25 mouse cellular contexts compared by ENCODE assay signal in genomic region chr9:102309278-102309677, GRCm38 (mm10). TPM values are rescaled to one million over a fixed set of nuclear protein-coding genes. Genes with fewer than 3 reads are reported as not detected.
"Had no signal": no experiment of that assay in that cellular context is flagged by ENCODE, and none has a peak within 500 bp of the region (broad histone marks: within the 10 kb centered on the region; RNA-seq: fewer than 3 reads in every experiment).

No protein-coding gene starts in this region.

- DNase-seq: cerebellum, adult 2 months; cerebellum, adult 9-10 months; cerebellum, adult 9-11 months; cerebellum, postnatal 25 days; embryo, embryonic 11 days; forebrain, postnatal 0 days; gastrocnemius, adult 2 months; gastrocnemius, postnatal 10 days; gastrocnemius, postnatal 14 days; gastrocnemius, postnatal 25 days; gastrocnemius, postnatal 36 days; heart, adult 11 months; heart, adult 18-20 months had no signal

- H3K36me3 ChIP-seq: embryonic facial prominence, embryonic 10.5 days; embryonic facial prominence, embryonic 12.5 days; embryonic facial prominence, embryonic 13.5 days; embryonic facial prominence, embryonic 15.5 days; forebrain, embryonic 10.5 days; forebrain, embryonic 12.5 days; forebrain, embryonic 15.5 days; heart, embryonic 10.5 days had no signal

- H3K4me3 ChIP-seq: embryonic facial prominence, embryonic 10.5 days; embryonic facial prominence, embryonic 12.5 days; embryonic facial prominence, embryonic 13.5 days; embryonic facial prominence, embryonic 15.5 days; erythroblast, embryonic 14.5 days; forebrain, embryonic 10.5 days; forebrain, embryonic 12.5 days; forebrain, embryonic 13.5 days; forebrain, embryonic 15.5 days; gastrocnemius, adult 2 months; heart, embryonic 10.5 days had no signal

- H3K27me3 ChIP-seq: embryonic facial prominence, embryonic 12.5 days; embryonic facial prominence, embryonic 13.5 days; embryonic facial prominence, embryonic 15.5 days; forebrain, embryonic 13.5 days; forebrain, embryonic 15.5 days had no signal

- H3K27ac ChIP-seq: embryonic facial prominence, embryonic 12.5 days; embryonic facial prominence, embryonic 13.5 days; embryonic facial prominence, embryonic 15.5 days; forebrain, embryonic 10.5 days; forebrain, embryonic 12.5 days; forebrain, embryonic 15.5 days; gastrocnemius, adult 2 months; heart, embryonic 10.5 days had no signal

- H3K9ac ChIP-seq: embryonic facial prominence, embryonic 13.5 days; embryonic facial prominence, embryonic 15.5 days; forebrain, embryonic 12.5 days; forebrain, embryonic 13.5 days; forebrain, embryonic 15.5 days; forebrain, postnatal 0 days had no signal

RNA-seq across cellular contexts. Expression of gene Ephb1, which starts 45.2 kb away (rescaled TPM):
- total RNA-seq: common myeloid progenitor, adult 5-6 weeks; granulocyte monocyte progenitor cell, adult 5-6 weeks had no signal
- polyA plus RNA-seq: erythroblast, embryonic 14.5 days had no signal
